15 mouse cellular contexts compared by ENCODE assay signal in genomic region chr2:33245350-33245749, GRCm38 (mm10). TPM values are rescaled to one million over a fixed set of nuclear protein-coding genes. Genes with fewer than 3 reads are reported as not detected.
A peak's percentile ranks its signal among the peaks of the same experiment; 100 is the strongest.
DNase-seq lines count a peak whose midpoint lies in the region; ATAC-seq and TF ChIP-seq lines count a peak whose summit lies in the region.
"Had no signal": no experiment of that assay in that cellular context is flagged by ENCODE, and none has a peak within 500 bp of the region (broad histone marks: within the 10 kb centered on the region; RNA-seq: fewer than 3 reads in every experiment).

No protein-coding gene starts in this region.

- peak; percentile 9; the same call in 1 of the 2 replicates for TF ChIP-seq CTCF in liver, adult 2 months (IDR thresholded peaks at IDR 0.05; ENCODE audit: low read depth, low read length)
- 0 out of 4 replicates have a peak, but pooled peaks of 1 of the 2 experiments have one; percentile 9 for TF ChIP-seq CTCF in CH12.LX (conservative IDR thresholded peaks at IDR 0.05 in 1 of 2, IDR thresholded peaks at IDR 0.05 in 1 of 2; ENCODE audit: low read depth in 2 of 2, low read length in 2 of 2)

- no peak for TF ChIP-seq EP300 in CH12.LX (IDR thresholded peaks at IDR 0.05; ENCODE audit: low read length)

- dilution Hi-C loops in CH12.LX (cut with MboI; ENCODE audit: extremely low pct_ligation_motif_present, extremely low pct_unique_long_range_greater_than_20kb, low sequenced_read_pairs), result no loop called here

- in situ Hi-C loops in CH12.LX (cut with MboI; ENCODE audit: low pct_ligation_motif_present, low pct_unique_long_range_greater_than_20kb, low sequenced_read_pairs), result no loop called here

- peak overlapping the region; percentile 37 for H3K27ac ChIP-seq in heart, embryonic 13.5 days (replicated peaks)
- H3K27ac ChIP-seq in liver, adult 2 months (replicated peaks; ENCODE audit: insufficient read depth, low read depth, low read length), result no peak overlapping the region
- no peak overlapping the region for H3K27ac ChIP-seq in liver, embryonic 11.5 days (ENCODE audit: low read depth, low read length)
- H3K27ac ChIP-seq in CH12.LX (ENCODE audit: insufficient read depth, low read depth), result no peak overlapping the region
- H3K27ac ChIP-seq: embryonic facial prominence, embryonic 12.5 days; forebrain, embryonic 10.5 days; limb, embryonic 10.5 days; midbrain, embryonic 15.5 days had no signal

- no peak; the same call in 1 of the 2 replicates for TF ChIP-seq RAD21 in CH12.LX (IDR thresholded peaks at IDR 0.05; ENCODE audit: low read depth, low read length)

- no peak overlapping the region for H3K9ac ChIP-seq in heart, embryonic 13.5 days
- H3K9ac ChIP-seq in liver, adult 2 months (ENCODE audit: low read depth, low read length), result no peak overlapping the region
- no peak overlapping the region for H3K9ac ChIP-seq in liver, embryonic 11.5 days (ENCODE audit: low read depth, low read length)
- H3K9ac ChIP-seq in CH12.LX (ENCODE audit: insufficient read depth, low read depth), result no peak overlapping the region
- H3K9ac ChIP-seq: embryonic facial prominence, embryonic 12.5 days; midbrain, embryonic 15.5 days had no signal

- H3K36me3 ChIP-seq in heart, embryonic 13.5 days, result peaks cover 57% of the 10 kb centered on the region
- no peaks in the 10 kb centered on the region for H3K36me3 ChIP-seq in liver, adult 2 months (ENCODE audit: control insufficient read depth, insufficient read depth, low read length)
- no peaks in the 10 kb centered on the region for H3K36me3 ChIP-seq in liver, embryonic 11.5 days (ENCODE audit: control insufficient read depth, insufficient read depth, low read length)
- peaks cover 0 to 8% of the 10 kb centered on the region in 2 experiments for H3K36me3 ChIP-seq in CH12.LX (replicated peaks in 1 of 2; ENCODE audit: control insufficient read depth in 1 of 2, insufficient read depth in 1 of 2, low read length in 1 of 2)
- H3K36me3 ChIP-seq: midbrain, embryonic 15.5 days had no signal

- no peaks in the 10 kb centered on the region for H3K9me3 ChIP-seq in heart, embryonic 13.5 days
- no peaks in the 10 kb centered on the region for H3K9me3 ChIP-seq in liver, embryonic 11.5 days (ENCODE audit: control insufficient read depth, low read length)
- H3K9me3 ChIP-seq in CH12.LX (replicated peaks; ENCODE audit: low read length), result no peaks in the 10 kb centered on the region
- H3K9me3 ChIP-seq: embryonic facial prominence, embryonic 12.5 days; forebrain, embryonic 10.5 days; limb, embryonic 10.5 days; midbrain, embryonic 15.5 days had no signal

- no peaks in the 10 kb centered on the region for H3K27me3 ChIP-seq in heart, embryonic 13.5 days (replicated peaks)
- H3K27me3 ChIP-seq in liver, adult 2 months (ENCODE audit: control insufficient read depth, insufficient read depth, low read length), result no peaks in the 10 kb centered on the region
- no peaks in the 10 kb centered on the region for H3K27me3 ChIP-seq in liver, embryonic 11.5 days (replicated peaks; ENCODE audit: control insufficient read depth, insufficient read depth, low read length)
- no peaks in the 10 kb centered on the region for H3K27me3 ChIP-seq in CH12.LX (replicated peaks)
- H3K27me3 ChIP-seq: embryonic facial prominence, embryonic 12.5 days; midbrain, embryonic 15.5 days had no signal

- H3K79me2 ChIP-seq in liver, adult 2 months (ENCODE audit: control insufficient read depth, insufficient read depth, low read length), result no peaks in the 10 kb centered on the region
- H3K79me2 ChIP-seq in CH12.LX (replicated peaks; ENCODE audit: control insufficient read depth, extremely low read depth, insufficient read depth, poor library complexity, severe bottlenecking), result no peaks in the 10 kb centered on the region

- no peak for DNase-seq in heart, postnatal 4 days
- no peak for DNase-seq in liver, adult 2 months (ENCODE audit: extremely low read depth, low read depth, low spot score)
- no peak for DNase-seq in liver, embryonic 11.5 days (ENCODE audit: low spot score)
- no peak for DNase-seq in CH12.LX (ENCODE audit: extremely low read depth)
- peak; percentile 30 for DNase-seq in adrenal gland, postnatal 10 days
- DNase-seq in right cerebral cortex, adult 2 months (ENCODE audit: low spot score in 2 of 2), result no peak
- DNase-seq in left cerebral cortex, postnatal 4 days, result no peak
- DNase-seq: cerebellum, postnatal 36 days; kidney, postnatal 10 days had no signal

- no peak overlapping the region for H3K4me3 ChIP-seq in heart, embryonic 13.5 days
- H3K4me3 ChIP-seq in liver, adult 2 months (ENCODE audit: insufficient read depth, low read depth, low read length), result no peak overlapping the region
- H3K4me3 ChIP-seq in liver, embryonic 11.5 days (ENCODE audit: low read depth, low read length), result no peak overlapping the region
- no peak overlapping the region for H3K4me3 ChIP-seq in CH12.LX (replicated peaks in 1 of 3; ENCODE audit: low read depth in 2 of 3, low read length in 2 of 3, poor library complexity in 1 of 3)
- H3K4me3 ChIP-seq: embryonic facial prominence, embryonic 12.5 days; forebrain, embryonic 10.5 days; limb, embryonic 10.5 days; midbrain, embryonic 15.5 days had no signal

- H3K4me1 ChIP-seq in heart, embryonic 13.5 days, result peaks cover 42% of the 10 kb centered on the region
- H3K4me1 ChIP-seq in liver, adult 2 months (ENCODE audit: control insufficient read depth, insufficient read depth, low read length), result 0 out of 2 replicates have a peak, but pooled peaks cover 4% of the 10 kb centered on the region
- H3K4me1 ChIP-seq in liver, embryonic 11.5 days (replicated peaks; ENCODE audit: control insufficient read depth, insufficient read depth, low read length), result peaks cover 6% of the 10 kb centered on the region; the same call in 1 of the 2 replicates
- H3K4me1 ChIP-seq in CH12.LX (ENCODE audit: control insufficient read depth in 1 of 2, insufficient read depth in 2 of 2), result peaks cover 0 to 4% of the 10 kb centered on the region in 2 experiments; a peak in 1 of 4 replicates

- no peak; the same call in 1 of the 2 replicates for ATAC-seq in heart, embryonic 13.5 days (ENCODE audit: extremely low read depth, insufficient number of reproducible peaks, low FRiP score, low TSS enrichment)
- ATAC-seq in liver, embryonic 11.5 days (replicated peaks; ENCODE audit: low FRiP score), result no peak
- ATAC-seq: CD4-positive, CD25-positive, alpha-beta regulatory T cell, adult 4 months; midbrain, embryonic 15.5 days had no signal

- H3K4me2 ChIP-seq in heart, embryonic 13.5 days, result no peak overlapping the region
- H3K4me2 ChIP-seq in liver, embryonic 11.5 days, result no peak overlapping the region
- no peak overlapping the region for H3K4me2 ChIP-seq in CH12.LX (ENCODE audit: insufficient read depth, low read depth, poor library complexity, severe bottlenecking)
- H3K4me2 ChIP-seq: embryonic facial prominence, embryonic 12.5 days; midbrain, embryonic 15.5 days had no signal

- no peak for TF ChIP-seq POLR2A in liver, adult 2 months (IDR thresholded peaks at IDR 0.05; ENCODE audit: extremely low read depth, insufficient read depth, low read length)
- no peak for TF ChIP-seq POLR2A in CH12.LX (IDR thresholded peaks at IDR 0.05; ENCODE audit: low read depth, low read length)

- intact Hi-C loops in left cerebral cortex, postnatal 4 days (cut with DNase I), result no loop called here

TF ChIP-seq in CH12.LX, 34 proteins besides CTCF, POLR2A, EP300 and RAD21:
- TF ChIP-seq SMC3 (IDR thresholded peaks at IDR 0.05; ENCODE audit: low read depth, low read length), result peak; percentile 3; the same call in 1 of the 2 replicates
- TF ChIP-seq NELFE (IDR thresholded peaks at IDR 0.05; ENCODE audit: low read depth, low read length), result no peak

RNA-seq across cellular contexts. Expression of gene Angptl2, which starts 29.5 kb away (rescaled TPM):
- 55.4 and 59.0 TPM in 2 replicates for polyA plus RNA-seq in heart, embryonic 13.5 days (2015; fragmentation: Nextera tagmentation; extraction: Ambion mirVana)
- 100 to 1,000 TPM; 108 to 126 TPM for total RNA-seq in heart, postnatal 4 days (2021)
- total RNA-seq in liver, adult 2 months (2014; rRNA removed), result 11.3 and 15.4 TPM in 2 replicates
- 16.4 and 17.0 TPM in 2 replicates for polyA plus RNA-seq in liver, adult 2 months (2012; rRNA removed)
- 11.3 and 12.2 TPM in 2 replicates for polyA plus RNA-seq in liver, embryonic 11.5 days (2014; fragmentation: Nextera tagmentation; extraction: Ambion mirVana)
- total RNA-seq in CH12.LX (2012; rRNA removed), result 0.04 and 0.17 TPM in 2 replicates
- not detected in 2 replicates for total RNA-seq in CH12.LX (2014; rRNA removed)
- polyA plus RNA-seq in CH12.LX (2012; ENCODE audit: insufficient read length, low read depth), result 0.21 and 0.35 TPM in 2 replicates
- 10 to 100 TPM; 51.9 to 66.1 TPM for total RNA-seq in adrenal gland, postnatal 10 days (2021)
- total RNA-seq in left cerebral cortex, postnatal 4 days (2021), result 1 to 10 TPM; 4.7 to 7.2 TPM

Comparison
In these comparisons a context has a peak if more than half of its experiments do, and no peak if none do; other contexts are left out.
1. RNA of gene Angptl2, which starts 29.5 kb away (total RNA-seq): 108 to 126 TPM in heart, postnatal 4 days, 51.9 to 66.1 TPM in adrenal gland, postnatal 10 days, 11.3 to 15.4 TPM in liver, adult 2 months and 4.7 to 7.2 TPM in left cerebral cortex, postnatal 4 days; 0.04 to 0.17 TPM in CH12.LX; every median in the first group is over 4 times any median in the second.